Mouse (Mus musculus) bone marrow, adult 2 months (tissue): ENCODE results near the gene Slit3.

ENCODE experiments used
- CTCF ChIP-seq: fragments of 200-500 bp; IDR thresholded peaks from 2 replicates; pipeline ENCODE4 v1.5.1; 2011; ENCODE audit warnings: low read length, control low read depth; ENCODE audit not compliant: control insufficient read depth, insufficient read depth
- POLR2A ChIP-seq: fragments of 200-500 bp; IDR thresholded peaks from 2 replicates; pipeline ENCODE4 v1.6.1; 2011; ENCODE audit warnings: low read depth, mild to moderate bottlenecking, control low read depth, low read length, borderline replicate concordance; ENCODE audit not compliant: control insufficient read depth

GRCm38 (mm10) chr11:35324397-35324796 is 203.4 kb downstream of the Slit3 start:
- TF ChIP-seq POLR2A (no peak), CTCF (no peak)
